Mouse (Mus musculus) sigmoid colon, adult 10 weeks (tissue): ENCODE measurements around the gene Tbx2. TPM values are rescaled to one million over a fixed set of nuclear protein-coding genes. Genes with fewer than 3 reads are reported as not detected.

Source experiments
- polyA plus RNA-seq: library from polyadenylated mRNA; stranded (reverse); fragments of 350-450 nt; fragmentation: Illumina TruSeq; extraction: RNeasy Lipid Tissue Mini Kit (QIAGEN cat#74804); gene quantifications from one replicate; pipeline ENCODE4 v1.2.3, GENCODE M21; 2014; ENCODE audit warnings: low read depth, low replicate concordance

The Tbx2 gene
- 0.60 TPM for polyA plus RNA-seq

GRCm38 (mm10) chr11:85832231-85832924 lies at the start of gene Tbx2:
Tbx2 (plus strand) TSS chr11:85832551.

DNA sequence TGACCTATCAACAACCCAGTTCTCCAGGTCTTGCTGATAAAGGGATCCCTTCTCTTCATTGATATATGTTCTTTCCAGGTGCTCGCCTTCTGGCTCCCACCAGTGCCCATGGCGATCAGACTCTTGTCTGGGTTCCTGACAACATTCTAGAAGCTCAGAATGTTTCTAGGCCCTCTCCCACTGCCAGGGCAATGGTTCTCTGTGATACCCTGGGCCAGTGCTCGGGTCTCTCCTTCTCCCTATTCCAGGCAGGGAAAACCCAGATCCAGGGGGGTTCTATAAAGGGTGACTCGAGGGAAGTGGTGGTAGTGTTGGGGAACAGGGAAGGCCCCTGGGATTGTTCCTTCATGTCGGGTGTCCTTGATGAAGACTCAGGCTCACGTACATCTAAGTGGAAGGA lies 17.9 kb downstream of the Tbx2 start, which contains the start of gene Gm11444:
Gm11444 (minus strand) TSS at position 101 of the 400 bp plus-strand sequence.

DNA sequence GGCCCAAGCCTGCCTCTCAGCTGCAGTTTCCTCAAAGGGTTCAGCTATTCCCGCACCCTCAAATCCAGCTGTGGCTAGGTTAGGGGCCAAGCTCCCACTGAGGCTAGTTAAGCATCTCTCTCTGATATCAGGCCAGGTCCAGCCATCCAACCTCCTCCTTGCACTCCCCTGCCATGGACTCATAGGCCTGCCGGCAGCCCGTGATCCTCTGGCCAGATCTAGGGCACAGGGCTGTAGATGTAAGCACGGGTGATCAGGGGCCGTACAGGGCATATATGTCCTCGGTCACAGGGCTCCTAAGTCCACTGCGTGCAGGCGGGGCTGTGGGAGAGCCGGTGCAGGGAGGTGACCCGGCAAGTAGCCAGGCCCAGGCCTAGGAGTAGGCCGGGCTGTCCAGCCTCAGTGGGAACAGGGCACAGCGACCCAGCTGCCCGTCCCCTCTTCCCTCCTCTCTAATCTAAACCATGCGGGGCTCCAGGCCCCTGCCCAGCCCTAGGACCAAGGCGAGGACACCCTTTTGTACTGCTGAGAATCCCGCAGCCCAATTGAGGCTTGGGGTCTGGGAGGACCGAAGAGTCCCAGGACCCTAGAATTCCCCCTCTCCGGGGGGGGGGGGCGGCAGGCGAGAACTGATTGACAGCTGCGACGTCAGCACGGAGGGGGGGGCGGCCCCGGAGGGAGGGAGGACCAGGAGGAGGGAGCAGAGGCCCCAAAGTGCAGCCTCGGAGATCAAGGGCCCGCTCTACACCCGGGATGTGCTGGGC lies 53.5 kb downstream of the Tbx2 start, which contains the start of gene Tbx4:
Tbx4 (plus strand) TSS at position 758 of the 764 bp plus-strand sequence.

Other genes with a start within 250 kb of the Tbx2 start
- gene Gm11444, start 17.8 kb downstream of the Tbx2 start, polyA plus RNA-seq, result not detected
- 0.19 TPM for gene Tbx4, start 53.9 kb downstream of the Tbx2 start, polyA plus RNA-seq